Mouse (Mus musculus) adrenal gland, adult 10 weeks (tissue): Measurements from ENCODE around the gene Cdh4. TPM values are rescaled to one million over a fixed set of nuclear protein-coding genes. Genes with fewer than 3 reads are reported as not detected.

Source experiments
- polyA plus RNA-seq: library from polyadenylated mRNA; stranded (reverse); fragments of 350-450 nt; fragmentation: Illumina TruSeq; extraction: RNeasy Lipid Tissue Mini Kit (QIAGEN cat#74804); gene quantifications from one replicate; pipeline ENCODE4 v1.2.3, GENCODE M21; 2014; ENCODE audit warnings: low read depth, low replicate concordance

The Cdh4 gene
- 0.99 TPM for polyA plus RNA-seq

GRCm38 (mm10) chr2:179442191-179442540 lies at the start of gene Cdh4:
TSS of gene Cdh4 (plus strand) at chr2:179442431.

